Mouse (Mus musculus) myocyte (in vitro differentiated cells): ENCODE results near the gene Dph6.

Source experiments
- E2F4 ChIP-seq: IDR thresholded peaks from one replicate; pipeline ENCODE4 v1.6.1; 2011; ENCODE audit warnings: mild to moderate bottlenecking, control low read depth, moderate library complexity; ENCODE audit not compliant: insufficient read depth
- MAX ChIP-seq: IDR thresholded peaks from one replicate; pipeline ENCODE4 v1.6.1; 2011; ENCODE audit warnings: low read depth, mild to moderate bottlenecking, control low read depth
- MYOD1 ChIP-seq, 3 experiments: IDR thresholded peaks; one replicate each; pipeline ENCODE4 v1.6.1; 2011; ENCODE audit warnings: control low read depth in 2 of 3, low read depth in 2 of 3, mild to moderate bottlenecking in 2 of 3, moderate library complexity in 1 of 3; ENCODE audit not compliant: insufficient read length in 2 of 3, control insufficient read depth in 1 of 3
- MYOG ChIP-seq, 3 experiments: IDR thresholded peaks; one replicate each; pipeline ENCODE4 v1.6.1; 2011; ENCODE audit warnings: control low read depth in 2 of 3, low read depth in 2 of 3, mild to moderate bottlenecking in 2 of 3; ENCODE audit not compliant: insufficient read length in 2 of 3, control insufficient read depth in 1 of 3, insufficient read depth in 1 of 3
- POLR2A ChIP-seq: IDR thresholded peaks from one replicate; pipeline ENCODE4 v1.6.1; 2011; ENCODE audit warnings: low read depth, mild to moderate bottlenecking, control low read depth, moderate library complexity; ENCODE audit not compliant: insufficient read length
- POLR2AphosphoS2 ChIP-seq: IDR thresholded peaks from one replicate; pipeline ENCODE4 v1.6.1; 2011; ENCODE audit warnings: low read depth, control low read depth; ENCODE audit not compliant: insufficient read length
- TCF12 ChIP-seq: IDR thresholded peaks from one replicate; pipeline ENCODE4 v1.6.1; 2011; ENCODE audit warnings: mild to moderate bottlenecking, control low read depth; ENCODE audit not compliant: poor library complexity, insufficient read depth, severe bottlenecking
- USF1 ChIP-seq: IDR thresholded peaks from one replicate; pipeline ENCODE4 v1.6.1; 2011; ENCODE audit warnings: low read depth, mild to moderate bottlenecking, control low read depth, moderate library complexity

DNA sequence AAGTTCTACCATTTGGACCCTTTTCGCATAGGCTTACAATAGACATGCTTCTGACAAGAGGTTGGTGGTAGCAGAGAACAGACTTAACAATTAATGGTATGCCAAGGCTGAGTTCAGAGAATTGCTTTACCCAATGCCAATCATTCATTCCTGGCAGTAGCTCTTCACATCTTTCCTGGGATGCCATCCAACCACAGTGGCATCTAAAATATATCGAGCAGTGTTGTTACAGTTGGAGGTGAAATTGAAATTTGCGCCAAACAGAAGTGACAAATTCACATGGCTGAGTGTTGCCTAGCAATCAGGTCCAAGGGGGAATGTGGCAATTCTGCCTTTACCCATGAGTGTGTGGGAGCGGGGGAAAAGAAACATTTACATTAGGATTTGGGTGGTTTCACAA is 32.3 kb upstream of the Dph6 start:
- TF ChIP-seq POLR2A (no peak), TCF12 (no peak), MAX (no peak), USF1 (no peak), E2F4 (no peak), MYOG (IDR thresholded peaks at IDR 0.05; ENCODE audit: control insufficient read depth in 1 of 3, insufficient read depth in 1 of 3, insufficient read length in 2 of 3, low read depth in 2 of 3) (no peak), POLR2AphosphoS2 (no peak), MYOD1 (IDR thresholded peaks at IDR 0.05; ENCODE audit: control insufficient read depth in 1 of 3, insufficient read length in 2 of 3, low read depth in 2 of 3) (no peak)
